Mouse (Mus musculus) urinary bladder, postnatal 10 days (tissue): Measurements from ENCODE around the gene Mup17.
"Not testable (repeated sequence)": the region's sequence is repeated elsewhere in the genome, so short reads cannot be mapped to it uniquely, and the experiment has no call there.

ENCODE experiments used
- DNase-seq: peaks from one replicate; pipeline ENCODE4 v3.0.0; 2022; ENCODE audit warnings: low spot score

The Mup17 gene

GRCm38 (mm10) chr4:61595771-61596170, at the start of gene Mup17:
Mup17 (minus strand) TSS chr4:61595871.
- DNase-seq, result not testable (repeated sequence)

GRCm38 (mm10) chr4:61571561-61571960, 24.1 kb downstream of the Mup17 start:
- DNase-seq, result not testable (repeated sequence)

GRCm38 (mm10) chr4:61555887-61556286, 39.8 kb downstream of the Mup17 start:
- not testable (repeated sequence) for DNase-seq
